In genomic region chr3:144756103-144756502, GRCm38 (mm10) we compare ENCODE assay signal across 10 mouse cellular contexts. TPM values are rescaled to one million over a fixed set of nuclear protein-coding genes. Genes with fewer than 3 reads are reported as not detected.
DNase-seq lines count a peak whose midpoint lies in the region; ATAC-seq and TF ChIP-seq lines count a peak whose summit lies in the region.
"Not testable (repeated sequence)": the region's sequence is repeated elsewhere in the genome, so short reads cannot be mapped to it uniquely, and the experiment has no call there.
"Had no signal": no experiment of that assay in that cellular context is flagged by ENCODE, and none has a peak within 500 bp of the region (broad histone marks: within the 10 kb centered on the region; RNA-seq: fewer than 3 reads in every experiment).

No protein-coding gene starts in this region.

- ATAC-seq in forebrain, embryonic 14.5 days = peak; percentile 52; the same call in 1 of the 2 replicates

- 43% methylated on average over 8 of the region's 8 CpGs for WGBS in forebrain, embryonic 14.5 days

- H3K27me3 ChIP-seq in forebrain, embryonic 14.5 days (replicated peaks; ENCODE audit: control insufficient read depth, insufficient read depth, low read length) = not testable (repeated sequence)

- TF ChIP-seq POLR2A in brain, embryonic 14.5 days (IDR thresholded peaks at IDR 0.05; ENCODE audit: borderline replicate concordance, extremely low read depth, insufficient read depth, insufficient read length, poor library complexity, severe bottlenecking) = not testable (repeated sequence)

- not testable (repeated sequence) for H3K9ac ChIP-seq in forebrain, embryonic 14.5 days (ENCODE audit: low read length)

- TF ChIP-seq CTCF in brain, embryonic 14.5 days (IDR thresholded peaks at IDR 0.05; ENCODE audit: borderline replicate concordance, extremely low read depth, insufficient read depth, insufficient read length) = not testable (repeated sequence)

- peak; percentile 2 for DNase-seq in adrenal gland, adult 2 months
- DNase-seq in brain, embryonic 14.5 days (ENCODE audit: low read depth) = peak; percentile 61
- peak; percentile 19 for DNase-seq in forebrain, embryonic 14.5 days (ENCODE audit: low spot score)
- DNase-seq in forelimb bud, embryonic 11.5 days (ENCODE audit: low read depth, low spot score) = peak; percentile 24
- DNase-seq in layer of hippocampus, postnatal 10 days (ENCODE audit: low spot score in 2 of 2) = peak; percentile 20 to 30
- DNase-seq in right cerebral cortex, postnatal 10 days (ENCODE audit: low spot score in 2 of 2) = peak; percentile 32 to 35

- not testable (repeated sequence) for H3K27ac ChIP-seq in forebrain, embryonic 14.5 days (ENCODE audit: low read depth, low read length)

- not testable (repeated sequence) for H3K36me3 ChIP-seq in forebrain, embryonic 14.5 days (ENCODE audit: control insufficient read depth, insufficient read depth, low read length)

- not testable (repeated sequence) for H3K9me3 ChIP-seq in forebrain, embryonic 14.5 days (replicated peaks; ENCODE audit: control insufficient read depth, low read length)

- H3K4me1 ChIP-seq in forebrain, embryonic 14.5 days (ENCODE audit: control insufficient read depth, insufficient read depth, low read length) = not testable (repeated sequence)

- H3K4me2 ChIP-seq in forebrain, embryonic 14.5 days (ENCODE audit: low read length) = not testable (repeated sequence)

- H3K4me3 ChIP-seq in forebrain, embryonic 14.5 days (ENCODE audit: low read depth, low read length) = not testable (repeated sequence)

RNA-seq across cellular contexts. Expression of gene Clca3a1, which starts 4.7 kb away (rescaled TPM):
- 1 to 10 TPM; 1.6 to 5.2 TPM for total RNA-seq in adrenal gland, adult 2 months (2021)
- 0.65 and 1.1 TPM in 2 replicates for polyA plus RNA-seq in adrenal gland, adult 2 months (2012; rRNA removed)
- 0.34 and 0.54 TPM in 2 replicates for polyA plus RNA-seq in brain, embryonic 14.5 days (2012; rRNA removed)
- 0.38 and 0.47 TPM in 2 replicates for polyA plus RNA-seq in forebrain, embryonic 14.5 days (2014; fragmentation: Nextera tagmentation; extraction: Ambion mirVana)
- total RNA-seq in layer of hippocampus, postnatal 10 days (2021) = under 1 TPM; 0.80 to 0.82 TPM
- polyA plus RNA-seq: embryonic facial prominence, embryonic 10.5 days; erythroblast, embryonic 14.5 days; forebrain, embryonic 10.5 days; hindbrain, embryonic 11.5 days had no signal

RNA-seq across cellular contexts. Expression of gene Sh3glb1, which starts 36.0 kb away (rescaled TPM):
- 100 to 1,000 TPM; 168 to 210 TPM for total RNA-seq in adrenal gland, adult 2 months (2021)
- polyA plus RNA-seq in adrenal gland, adult 2 months (2012; rRNA removed) = 14.2 and 16.3 TPM in 2 replicates
- polyA plus RNA-seq in brain, embryonic 14.5 days (2012; rRNA removed) = 22.3 and 49.9 TPM in 2 replicates
- polyA plus RNA-seq in forebrain, embryonic 14.5 days (2014; fragmentation: Nextera tagmentation; extraction: Ambion mirVana) = 84.7 and 99.5 TPM in 2 replicates
- total RNA-seq in layer of hippocampus, postnatal 10 days (2021) = 100 to 1,000 TPM; 101 to 110 TPM

Comparison
In these comparisons a context has a peak if more than half of its experiments do, and no peak if none do; other contexts are left out.
1. DNase-seq: peak in every context shown above with its lines; median percentile 61 in brain, embryonic 14.5 days; 34 in right cerebral cortex, postnatal 10 days; 25 in layer of hippocampus, postnatal 10 days; 24 in forelimb bud, embryonic 11.5 days; 19 in forebrain, embryonic 14.5 days; 2 in adrenal gland, adult 2 months.